Mouse (Mus musculus) intestine, postnatal 0 days (tissue): ENCODE data around the gene Apobr. TPM values are rescaled to one million over a fixed set of nuclear protein-coding genes. Genes with fewer than 3 reads are reported as not detected.
A peak's percentile ranks its signal among the peaks of the same experiment; 100 is the strongest.

Experiments used
- ATAC-seq: fragments of 200-750 bp; cut with Nextera tagmentation; 2 replicates; pipeline ENCODE4 v1.8.0; 2017; ENCODE audit warnings: mild to moderate bottlenecking, moderate TSS enrichment, moderate library complexity
- H3K27ac ChIP-seq: fragments of 300-500 bp; sonication (generic); 2 replicates; pipeline ENCODE4 v1.5.1; 2014; ENCODE audit warnings: mild to moderate bottlenecking, low read depth, low read length, moderate library complexity
- H3K27me3 ChIP-seq: fragments of 300-500 bp; sonication (generic); replicated peaks from 2 replicates; pipeline ENCODE4 v1.6.1; 2014; ENCODE audit warnings: low read length, mixed read lengths; ENCODE audit not compliant: control insufficient read depth, insufficient read depth
- H3K36me3 ChIP-seq: fragments of 300-500 bp; sonication (generic); 2 replicates; pipeline ENCODE4 v1.6.1; 2014; ENCODE audit warnings: mild to moderate bottlenecking, moderate library complexity; ENCODE audit not compliant: control insufficient read depth, insufficient read depth
- H3K4me1 ChIP-seq: fragments of 300-500 bp; sonication (generic); replicated peaks from 2 replicates; pipeline ENCODE4 v1.6.1; 2014; ENCODE audit warnings: antibody characterized with exemption, low read length, mixed read lengths; ENCODE audit not compliant: control insufficient read depth, insufficient read depth
- H3K4me2 ChIP-seq: fragments of 300-500 bp; sonication (generic); replicated peaks from 2 replicates; pipeline ENCODE4 v1.6.1; 2014; ENCODE audit warnings: low read depth, mild to moderate bottlenecking, moderate library complexity
- H3K4me3 ChIP-seq: fragments of 300-500 bp; sonication (generic); 2 replicates; pipeline ENCODE4 v1.5.1; 2014; ENCODE audit warnings: low read depth, low read length
- H3K9ac ChIP-seq: fragments of 300-500 bp; sonication (generic); 2 replicates; pipeline ENCODE4 v1.6.1; 2014; ENCODE audit warnings: mild to moderate bottlenecking, low read depth, low read length
- H3K9me3 ChIP-seq: fragments of 300-500 bp; sonication (generic); 2 replicates; pipeline ENCODE4 v1.6.1; 2016; ENCODE audit warnings: mixed run types; ENCODE audit not compliant: control insufficient read depth
- CTCF ChIP-seq: sonication (generic); IDR thresholded peaks from 2 replicates; pipeline ENCODE4 v1.5.1; 2016; ENCODE audit warnings: low read depth, mild to moderate bottlenecking, control low read depth, antibody characterized with exemption, moderate library complexity
- WGBS: fragments of 180-500 bp; shearing (Covaris S2); extraction: QIAGEN DNeasy Blood & Tissue Kit; methylation state at CpG from one replicate; pipeline ENCODE4 v1.1.7; 2014; 5-methylcytosine and 5-hydroxymethylcytosine counted together
- polyA plus RNA-seq: library from polyadenylated mRNA; unstranded; fragments of >200 nt; fragmentation: Nextera tagmentation; extraction: Ambion mirVana; gene quantifications from 2 replicates; pipeline ENCODE4 v1.2.1, GENCODE M21; 2015

Gene Apobr
- polyA plus RNA-seq, 1 experiment from 2014 or later = 0.57 TPM

DNA sequence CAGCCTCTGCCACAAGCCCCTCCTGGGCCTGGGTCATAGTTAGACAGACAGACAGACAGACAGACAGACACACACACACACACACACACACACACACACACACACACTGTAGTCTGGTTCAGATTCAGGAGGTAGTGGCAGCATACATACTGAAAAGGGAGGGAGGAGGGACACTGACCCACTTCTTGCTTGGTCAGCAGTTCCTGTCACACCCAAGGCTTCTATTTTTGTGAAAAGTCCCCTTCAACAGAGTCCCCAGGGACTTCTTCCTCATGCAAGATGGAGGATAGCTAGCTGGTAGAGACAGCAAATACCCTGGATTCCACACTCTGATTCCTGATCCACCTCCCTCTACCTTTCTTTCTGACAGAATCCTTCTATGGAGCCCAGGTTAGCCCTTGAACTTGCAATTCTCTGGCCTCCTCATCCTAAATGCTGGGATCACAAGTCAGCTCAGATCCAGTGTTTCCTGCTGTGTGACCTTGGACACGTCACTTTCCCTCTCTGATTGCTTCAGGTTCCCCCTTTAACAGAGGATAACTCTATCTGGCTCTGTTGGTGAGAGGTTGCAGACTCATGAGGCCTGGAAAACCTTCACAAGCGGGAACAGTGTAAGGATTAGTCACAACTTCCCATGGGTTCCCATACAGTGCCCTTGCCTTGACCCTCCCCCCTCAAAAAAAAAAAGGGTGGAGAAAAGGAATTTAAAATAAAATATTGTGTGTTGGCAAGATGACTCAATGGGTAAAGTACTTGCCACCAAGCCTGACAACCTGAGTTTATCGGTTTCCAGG lies 41.3 kb downstream of the Apobr start:
- H3K36me3 ChIP-seq = no peaks in the 10 kb centered on the region
- no peaks in the 10 kb centered on the region for H3K27me3 ChIP-seq
- no peak for ATAC-seq
- no peak overlapping the region for H3K4me2 ChIP-seq
- TF ChIP-seq CTCF = no peak
- no peak overlapping the region for H3K4me3 ChIP-seq
- H3K9me3 ChIP-seq = no peaks in the 10 kb centered on the region
- H3K4me1 ChIP-seq = no peaks in the 10 kb centered on the region; the same call in 1 of the 2 replicates
- H3K9ac ChIP-seq = no peak overlapping the region
- H3K27ac ChIP-seq = no peak overlapping the region
- WGBS = 79% methylated on average over 3 of the region's 3 CpGs

DNA sequence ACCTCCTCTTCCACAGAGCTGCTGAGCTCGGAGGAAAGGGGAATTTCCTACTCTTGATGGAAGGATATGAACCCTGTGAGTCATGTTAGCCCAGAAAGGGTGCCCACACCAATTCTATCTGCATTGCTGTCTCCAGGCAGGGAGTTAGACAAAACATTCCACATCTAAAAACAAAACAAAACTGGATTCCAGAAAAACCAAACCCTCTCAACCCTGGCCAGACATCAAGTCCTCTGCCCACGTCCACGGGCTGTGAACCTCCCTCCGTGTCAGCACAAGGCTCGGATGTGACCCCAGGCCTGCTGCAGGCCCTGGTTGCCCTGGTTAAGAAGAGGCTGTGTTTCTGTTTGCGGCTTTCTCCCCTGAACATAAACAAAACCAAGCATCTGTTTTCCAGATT lies 43.4 kb downstream of the Apobr start:
- WGBS = 56% methylated on average over 6 of the region's 6 CpGs
- H3K9me3 ChIP-seq = no peaks in the 10 kb centered on the region
- H3K4me3 ChIP-seq = no peak overlapping the region
- H3K4me2 ChIP-seq = no peak overlapping the region
- H3K9ac ChIP-seq = no peak overlapping the region
- H3K27me3 ChIP-seq = no peaks in the 10 kb centered on the region
- no peaks in the 10 kb centered on the region for H3K36me3 ChIP-seq
- ATAC-seq = no peak
- H3K4me1 ChIP-seq = no peaks in the 10 kb centered on the region; the same call in 1 of the 2 replicates
- TF ChIP-seq CTCF = no peak
- peak overlapping the region; percentile 50 for H3K27ac ChIP-seq

DNA sequence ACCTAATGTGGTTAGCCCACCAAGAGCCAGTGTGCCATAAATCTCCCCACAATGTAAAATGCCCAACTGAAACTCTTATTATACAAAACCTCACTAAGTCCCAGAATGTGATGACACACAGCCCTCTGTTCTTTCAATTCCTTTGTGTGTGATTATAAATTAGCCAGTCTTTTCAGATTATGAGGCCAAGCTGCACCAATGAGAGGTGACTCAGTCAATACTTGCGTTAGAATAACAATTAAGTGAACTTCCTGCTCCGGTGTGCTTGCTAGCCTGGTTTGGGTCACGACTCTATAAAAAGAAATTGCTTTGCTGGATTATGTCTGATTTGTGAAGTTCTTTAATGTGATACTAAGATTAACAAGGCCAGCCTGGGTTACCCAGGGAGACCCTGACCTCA lies 45.2 kb downstream of the Apobr start:
- Histone ChIP-seq H3K9ac (no peak overlapping the region), H3K27me3 (no peaks in the 10 kb centered on the region), H3K9me3 (no peaks in the 10 kb centered on the region), H3K4me3 (no peak overlapping the region), H3K4me2 (no peak overlapping the region), H3K27ac (peak overlapping the region; percentile 31; the same call in 1 of the 2 replicates), H3K4me1 (no peaks in the 10 kb centered on the region; the same call in 1 of the 2 replicates), H3K36me3 (no peaks in the 10 kb centered on the region)
- WGBS = 19% methylated on average over 3 of the region's 3 CpGs
- peak; percentile 65 for ATAC-seq
- no peak for TF ChIP-seq CTCF

DNA sequence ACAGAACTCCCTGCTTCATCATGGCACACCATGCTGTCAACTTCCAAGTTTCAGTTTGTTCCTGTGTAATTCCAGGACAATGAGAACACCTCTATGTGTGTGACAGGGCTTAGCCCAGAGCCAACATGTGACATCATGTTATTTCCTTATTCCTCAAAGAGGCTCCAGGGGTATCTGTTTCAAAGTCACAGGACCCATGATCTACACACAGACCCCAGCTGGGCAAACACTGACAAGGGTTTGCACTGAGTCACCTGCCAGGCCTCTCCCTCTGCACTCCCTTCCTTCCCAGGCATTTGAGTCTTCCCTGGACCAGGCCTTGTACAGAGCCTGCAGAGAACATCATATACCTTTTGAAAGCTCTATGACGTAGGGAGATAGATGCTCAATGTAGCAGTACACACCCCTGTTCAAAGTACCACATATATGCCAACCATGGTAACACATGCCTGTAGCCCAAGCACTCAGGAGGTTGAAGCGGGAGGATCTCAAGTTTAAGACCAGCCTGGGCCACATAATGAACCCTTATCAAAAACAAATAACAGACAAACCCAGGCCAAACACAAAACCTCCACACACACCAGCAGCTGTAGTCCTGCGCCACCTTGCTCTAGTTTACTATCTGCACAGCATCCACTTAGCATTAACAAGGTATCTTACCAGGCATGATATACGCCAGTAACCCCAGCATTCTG lies 46.2 kb downstream of the Apobr start, which contains the start of gene Nupr1:
Gene Nupr1 (minus strand): TSS at position 38 of the 695 bp plus-strand sequence.
- H3K27me3 ChIP-seq = no peaks in the 10 kb centered on the region
- no peaks in the 10 kb centered on the region for H3K9me3 ChIP-seq
- no peak within 1 kb of the TSS for H3K4me2 ChIP-seq
- no peak within 1 kb of the TSS for H3K9ac ChIP-seq
- peak within 1 kb of the TSS; percentile 31; the same call in 1 of the 2 replicates for H3K27ac ChIP-seq
- H3K4me3 ChIP-seq = no peak within 1 kb of the TSS
- no peaks in the 10 kb centered on the region for H3K36me3 ChIP-seq
- ATAC-seq = peak; percentile 77
- TF ChIP-seq CTCF = peak; percentile 12; the same call in 1 of the 2 replicates
- WGBS = 68% methylated on average over 4 of the region's 4 CpGs
- no peaks in the 10 kb centered on the region; the same call in 1 of the 2 replicates for H3K4me1 ChIP-seq

DNA sequence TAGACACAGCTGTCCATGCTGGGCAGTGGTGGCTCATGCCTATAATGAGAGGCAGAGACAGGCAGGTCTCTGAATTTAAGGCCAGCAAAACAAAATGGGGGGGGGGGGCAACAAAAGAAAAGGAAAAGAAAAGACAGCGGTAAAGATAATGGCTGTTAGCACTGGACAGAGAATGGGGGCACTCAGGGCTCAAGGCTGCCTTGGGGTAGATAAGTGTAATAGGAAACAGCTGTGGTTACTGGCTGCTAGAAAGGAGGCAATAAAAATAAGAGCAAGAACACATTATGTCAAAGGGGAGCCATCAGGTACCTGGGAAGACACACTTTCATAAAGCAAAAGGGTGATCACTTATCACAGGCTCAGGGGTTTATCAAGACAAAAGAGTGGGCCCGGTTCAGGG lies 47.7 kb downstream of the Apobr start:
- H3K4me1 ChIP-seq = 0 out of 2 replicates have a peak, but pooled peaks cover 2% of the 10 kb centered on the region
- no peak for TF ChIP-seq CTCF
- no peaks in the 10 kb centered on the region for H3K36me3 ChIP-seq
- 65% methylated on average over 2 of the region's 2 CpGs for WGBS
- H3K4me3 ChIP-seq = no peak overlapping the region
- H3K9me3 ChIP-seq = no peaks in the 10 kb centered on the region
- H3K4me2 ChIP-seq = no peak overlapping the region
- ATAC-seq = no peak
- H3K9ac ChIP-seq = no peak overlapping the region
- H3K27ac ChIP-seq = no peak overlapping the region
- H3K27me3 ChIP-seq = no peaks in the 10 kb centered on the region

DNA sequence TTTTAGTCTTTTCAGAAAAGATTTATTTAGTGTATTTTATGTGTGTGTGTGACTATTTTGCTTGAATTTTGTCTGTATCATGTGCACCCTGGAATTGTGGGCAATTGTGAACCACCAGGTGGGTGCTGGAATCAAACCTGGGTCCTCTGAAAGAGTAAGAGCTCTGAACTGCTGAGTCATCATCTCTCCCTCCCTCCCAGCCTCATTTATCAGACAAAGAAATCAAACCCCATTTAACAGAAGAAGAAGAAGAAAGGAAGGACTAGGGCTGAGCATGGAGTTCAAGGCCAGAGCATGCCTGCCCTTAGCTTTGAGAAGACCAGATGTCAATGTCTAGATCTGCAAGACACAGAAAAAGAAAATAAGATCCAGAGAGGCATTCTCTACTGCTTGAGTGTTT lies 50.6 kb downstream of the Apobr start:
- TF ChIP-seq CTCF = no peak
- no peak for ATAC-seq
- no peak overlapping the region for H3K4me3 ChIP-seq

More for the DNA sequence above, 50.6 kb downstream of the Apobr start:
- Histone ChIP-seq H3K4me2 (no peak overlapping the region), H3K36me3 (no peaks in the 10 kb centered on the region), H3K9me3 (no peaks in the 10 kb centered on the region), H3K4me1 (0 out of 2 replicates have a peak, but pooled peaks cover 2% of the 10 kb centered on the region), H3K27ac (no peak overlapping the region), H3K27me3 (no peaks in the 10 kb centered on the region), H3K9ac (no peak overlapping the region)
